Mouse (Mus musculus): ENCODE measurements around the gene Smim13.
"Not testable (repeated sequence)": the region's sequence is repeated elsewhere in the genome, so short reads cannot be mapped to it uniquely, and the experiment has no call there.

Smim13 gene

DNA sequence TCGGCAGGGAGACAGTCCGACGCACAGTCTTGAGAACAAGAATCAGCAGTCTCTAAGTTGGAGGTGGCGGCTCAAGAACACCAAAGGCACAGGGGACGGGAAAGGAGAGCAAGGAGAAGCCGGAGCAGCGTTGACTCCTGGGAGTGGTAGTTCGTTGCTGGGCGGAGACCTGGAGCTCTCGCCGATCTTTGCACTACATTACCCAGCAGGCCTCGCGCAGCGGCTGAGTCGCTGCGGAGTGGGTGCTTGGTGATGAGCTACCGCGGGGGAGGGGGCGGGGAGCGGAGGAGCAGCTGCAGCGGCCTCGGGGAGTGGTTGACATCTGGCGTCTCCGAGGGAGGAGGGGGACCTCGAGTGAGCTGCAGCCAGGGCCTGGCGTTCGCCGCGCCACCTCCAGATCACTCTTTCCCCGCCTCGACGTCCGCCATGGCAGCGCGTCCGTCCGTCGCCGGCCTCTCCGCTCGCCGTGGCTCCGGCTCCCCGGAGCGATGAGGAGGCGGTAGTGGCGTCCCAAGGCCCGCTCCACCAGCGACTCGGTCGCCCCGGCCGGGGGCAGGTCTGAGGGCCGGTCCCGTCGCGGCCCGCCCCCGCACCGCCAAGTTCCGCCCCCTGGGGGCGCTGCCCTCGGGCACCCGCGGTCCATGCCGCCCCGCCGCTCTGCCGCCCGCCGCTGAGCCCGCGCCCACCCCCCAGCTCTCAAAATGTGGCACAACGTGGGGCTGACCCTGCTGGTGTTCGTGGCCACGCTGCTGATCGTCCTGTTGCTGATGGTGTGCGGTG is at the start of gene Smim13:
Smim13 (plus strand) TSS at position 307 of the 780 bp plus-strand sequence.
- DNase-seq (ENCODE audit: low read depth, low spot score), result peak; percentile 98

DNA sequence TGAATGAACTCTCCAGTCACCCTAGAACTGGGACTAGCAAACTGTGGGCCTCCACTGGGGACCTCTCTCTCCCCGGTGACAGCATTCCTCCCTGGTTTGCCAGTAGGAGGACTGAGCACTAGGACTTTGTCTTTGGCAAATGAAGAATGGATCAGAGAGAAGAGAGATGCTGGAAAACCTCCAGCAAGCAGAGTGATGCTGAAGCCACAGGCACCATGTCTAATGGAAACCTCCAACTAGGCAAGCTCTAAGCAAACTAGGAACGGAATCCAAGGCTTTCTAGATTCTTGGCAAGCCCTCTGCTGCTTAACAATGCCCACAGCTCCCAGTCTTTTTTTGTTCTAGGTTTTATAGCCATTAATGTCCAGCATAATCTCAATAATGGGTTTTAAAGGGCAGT is 48.8 kb upstream of the Smim13 start:
- no peak for DNase-seq (ENCODE audit: low read depth, low spot score)

DNA sequence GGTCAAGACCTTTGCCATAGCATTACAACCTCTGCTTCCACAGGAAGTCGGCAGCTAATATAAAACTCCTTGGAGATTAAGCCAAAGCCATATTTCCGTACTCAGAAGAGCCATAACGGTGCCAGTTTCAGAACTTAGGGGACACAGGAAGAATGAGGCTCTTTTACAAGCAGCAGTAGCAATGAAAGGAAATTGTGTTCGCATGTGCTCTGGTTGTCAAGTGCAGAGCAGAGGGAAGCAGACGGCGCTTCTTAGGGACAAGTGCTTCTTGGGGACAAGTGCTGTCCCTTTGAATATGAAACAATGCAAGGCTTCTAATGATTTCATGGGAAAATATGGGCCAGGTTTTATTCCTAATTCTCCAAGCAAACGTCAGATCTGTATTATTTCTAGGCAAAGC is 46.4 kb upstream of the Smim13 start:
- no peak for DNase-seq (ENCODE audit: low read depth, low spot score)

DNA sequence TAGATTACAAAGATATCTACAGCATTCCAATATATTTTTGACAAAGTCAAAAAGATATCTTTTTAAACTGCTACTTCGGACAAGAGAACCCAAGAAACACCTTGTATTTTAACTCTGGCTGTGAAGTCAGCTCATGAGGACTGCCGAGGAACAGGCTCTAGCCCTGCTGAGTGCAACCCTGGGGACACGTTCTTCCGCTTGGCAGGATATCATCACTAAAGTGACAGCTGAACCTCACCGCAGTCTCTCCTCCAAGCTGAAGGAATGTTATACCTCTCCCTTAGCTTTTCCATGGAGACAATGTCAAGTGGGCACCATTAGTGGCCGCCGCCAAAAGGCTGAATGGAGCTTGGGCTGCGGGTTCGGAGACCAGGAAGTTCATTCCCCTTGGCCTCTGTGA is 46.0 kb upstream of the Smim13 start:
- DNase-seq (ENCODE audit: low read depth, low spot score), result no peak

DNA sequence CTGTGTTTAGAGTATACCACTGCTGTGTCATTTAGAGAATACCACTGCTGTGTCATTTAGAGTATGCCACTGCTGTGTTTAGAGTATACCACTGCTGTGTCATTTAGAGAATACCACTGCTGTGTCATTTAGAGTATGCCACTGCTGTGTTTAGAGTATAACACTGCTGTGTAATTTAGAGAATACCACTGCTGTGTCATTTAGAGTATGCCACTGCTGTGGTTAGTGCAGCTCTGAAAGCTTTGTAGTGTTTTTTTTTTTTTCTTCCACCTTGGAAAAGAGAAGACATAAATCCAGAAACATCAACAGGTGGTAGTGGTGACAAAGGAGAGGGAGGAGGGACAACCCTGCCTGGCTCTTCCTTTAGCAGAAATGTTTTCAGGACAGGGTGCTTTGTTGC is 44.1 kb upstream of the Smim13 start:
- DNase-seq (ENCODE audit: low read depth, low spot score), result not testable (repeated sequence)

DNA sequence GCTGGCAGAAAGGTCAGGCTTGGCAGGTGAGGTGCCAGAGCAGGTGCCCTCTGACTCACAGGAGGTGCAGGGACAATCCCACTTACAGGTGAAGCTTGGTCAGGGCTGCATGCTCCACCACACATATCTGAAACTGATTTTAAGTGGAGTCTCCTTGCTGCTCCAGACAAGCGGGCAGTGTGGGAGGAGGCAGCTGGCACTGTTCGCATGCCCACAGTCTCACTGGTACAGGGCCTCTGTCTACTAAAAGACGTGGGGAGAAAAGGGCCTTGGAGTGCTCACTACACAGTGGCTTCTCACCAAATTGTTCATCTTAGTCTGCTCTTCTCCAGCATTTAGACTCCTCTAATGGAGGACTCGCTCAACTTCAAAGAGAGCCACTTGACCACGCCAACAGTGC is 43.4 kb upstream of the Smim13 start:
- DNase-seq (ENCODE audit: low read depth, low spot score), result peak; percentile 42

DNA sequence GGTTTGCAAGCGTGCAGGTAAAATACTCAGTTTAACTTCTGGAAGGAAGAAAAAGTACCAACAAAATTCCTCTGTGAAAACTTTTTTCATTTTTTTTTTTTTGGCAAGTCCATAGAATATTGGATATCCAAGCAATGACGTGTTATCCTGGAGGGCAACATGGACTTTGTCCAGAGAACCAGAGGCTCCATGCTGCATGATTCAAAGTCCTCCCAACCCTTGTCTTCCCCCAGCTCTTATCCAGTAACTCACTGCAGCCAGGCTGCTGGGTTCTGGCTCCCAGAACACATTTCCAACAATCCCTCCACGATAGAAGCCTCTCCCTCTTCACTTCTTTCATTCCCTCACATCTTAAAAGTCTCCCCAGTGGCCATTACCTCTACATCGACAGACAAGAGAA is 38.4 kb upstream of the Smim13 start:
- no peak for DNase-seq (ENCODE audit: low read depth, low spot score)

DNA sequence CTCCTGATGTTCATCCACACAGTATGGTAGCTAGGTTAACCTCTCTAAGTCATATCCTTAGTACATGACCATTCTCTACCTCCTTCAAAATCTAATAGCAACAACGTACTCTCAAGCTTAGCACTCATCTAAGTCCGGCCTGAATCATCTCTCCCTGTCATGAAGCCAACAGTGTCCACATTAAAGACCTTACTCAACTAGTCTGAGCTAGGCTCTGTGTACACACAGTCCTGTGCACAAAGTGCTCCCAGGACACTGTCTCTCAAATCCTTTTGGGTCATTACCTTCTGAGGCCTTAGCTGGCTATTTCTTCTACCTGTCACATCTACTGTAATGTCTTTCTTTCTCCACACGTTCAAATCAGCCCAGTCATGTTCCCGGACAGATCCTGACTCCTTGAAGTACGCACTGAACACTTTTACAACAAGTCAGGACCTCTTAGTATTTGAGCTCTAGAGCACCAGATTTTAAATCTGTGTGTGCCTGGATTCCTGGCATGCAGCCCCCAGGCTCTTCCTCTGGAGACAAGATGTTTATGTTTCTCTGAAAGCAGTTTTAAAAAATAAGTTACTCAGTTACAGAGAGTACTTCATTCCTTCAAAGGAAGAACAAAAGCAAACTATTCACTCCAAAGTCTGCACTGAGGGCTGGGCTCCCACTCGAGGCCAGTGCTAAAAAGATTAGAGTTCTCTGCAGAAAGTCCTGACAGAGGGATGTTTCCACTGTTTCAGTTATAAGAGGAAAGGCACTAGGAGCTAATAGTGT is 36.9 kb upstream of the Smim13 start:
- no peak for DNase-seq (ENCODE audit: low read depth, low spot score)

DNA sequence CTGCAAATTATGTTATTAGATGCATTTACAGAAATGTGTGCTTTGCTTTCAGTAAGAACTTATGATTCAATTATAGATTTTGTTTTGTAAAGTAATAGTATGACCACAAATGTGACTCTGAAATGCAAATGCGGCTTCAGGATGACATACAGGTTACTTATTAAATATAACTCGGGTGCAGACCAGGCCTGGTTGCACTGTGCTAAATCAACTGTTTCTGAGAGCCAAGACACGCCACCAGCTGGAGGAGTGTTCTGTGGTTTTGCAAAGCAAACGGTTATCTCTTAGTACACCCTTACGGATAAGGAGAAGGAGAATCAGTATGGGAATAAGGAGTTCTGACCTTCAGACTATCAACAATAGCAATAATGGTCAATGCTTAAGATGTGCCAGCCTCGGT is 34.0 kb upstream of the Smim13 start:
- no peak for DNase-seq (ENCODE audit: low read depth, low spot score)

DNA sequence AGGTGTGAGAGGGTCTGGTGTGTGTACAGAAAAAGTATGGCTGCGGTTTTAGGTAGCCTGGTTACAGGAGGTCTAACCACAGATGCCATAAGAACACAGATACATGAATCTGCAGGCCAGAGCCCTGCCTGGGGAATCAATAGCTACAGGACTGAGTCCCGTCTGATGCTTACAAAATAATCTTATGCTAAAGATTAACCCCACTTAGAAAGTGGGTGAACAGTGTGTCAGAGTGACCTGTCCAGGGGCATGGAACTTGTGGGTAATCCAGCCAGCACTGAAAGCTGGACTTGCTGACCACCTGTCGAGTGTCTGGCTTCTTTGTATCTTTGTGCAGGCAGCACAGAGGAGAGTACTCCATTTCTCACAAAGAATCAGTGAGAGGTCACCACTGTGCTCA is 33.4 kb upstream of the Smim13 start:
- DNase-seq (ENCODE audit: low read depth, low spot score), result no peak

DNA sequence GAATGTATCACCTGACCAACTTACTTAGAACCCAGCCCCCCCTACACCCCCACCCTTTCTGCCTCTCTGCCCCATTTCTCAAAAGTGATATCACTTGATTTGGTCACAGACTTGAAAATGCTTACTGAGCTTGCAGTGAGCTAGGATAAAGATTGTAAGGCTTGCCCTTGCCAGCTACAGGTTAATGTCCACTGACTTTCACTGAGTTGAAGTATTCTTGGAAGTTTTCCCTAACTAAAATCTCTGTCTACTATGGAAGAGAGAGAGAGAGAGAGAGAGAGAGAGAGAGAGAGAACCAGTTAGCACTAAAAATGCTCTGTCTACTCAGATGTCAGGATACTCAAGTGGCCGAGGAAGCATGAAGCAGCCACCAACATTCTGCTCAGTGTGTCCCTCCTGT is 30.6 kb upstream of the Smim13 start:
- no peak for DNase-seq (ENCODE audit: low read depth, low spot score)

DNA sequence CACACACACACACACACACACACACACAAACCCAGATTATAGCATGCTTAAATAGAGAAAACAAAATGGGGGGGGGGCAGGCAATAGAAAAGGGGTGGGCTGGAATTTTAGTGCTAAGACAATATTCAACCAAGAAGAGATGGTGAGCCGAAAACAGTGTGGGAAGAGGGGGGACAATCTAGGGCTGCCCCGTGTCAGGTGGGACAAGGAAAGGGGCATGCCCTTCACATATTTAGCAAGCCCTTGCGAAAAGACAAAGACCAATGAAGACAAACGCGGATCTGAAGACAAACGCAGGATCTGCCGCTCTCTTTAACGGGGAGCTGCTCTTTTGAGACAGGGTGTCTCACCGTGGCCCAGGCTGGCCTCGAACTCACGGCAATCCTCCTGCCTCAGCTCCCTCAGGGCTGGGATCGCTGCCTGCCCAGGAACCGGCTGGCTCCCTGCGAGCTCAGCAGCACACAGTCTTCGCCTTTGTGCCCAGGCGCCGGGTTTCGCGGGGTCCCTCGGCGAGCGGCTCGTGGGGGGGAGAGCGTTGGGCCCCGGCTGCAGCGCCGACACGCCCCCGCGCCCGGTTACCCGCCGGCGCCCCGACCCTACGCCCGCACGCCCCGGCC is 29.8 kb upstream of the Smim13 start:
- no peak for DNase-seq (ENCODE audit: low read depth, low spot score)

DNA sequence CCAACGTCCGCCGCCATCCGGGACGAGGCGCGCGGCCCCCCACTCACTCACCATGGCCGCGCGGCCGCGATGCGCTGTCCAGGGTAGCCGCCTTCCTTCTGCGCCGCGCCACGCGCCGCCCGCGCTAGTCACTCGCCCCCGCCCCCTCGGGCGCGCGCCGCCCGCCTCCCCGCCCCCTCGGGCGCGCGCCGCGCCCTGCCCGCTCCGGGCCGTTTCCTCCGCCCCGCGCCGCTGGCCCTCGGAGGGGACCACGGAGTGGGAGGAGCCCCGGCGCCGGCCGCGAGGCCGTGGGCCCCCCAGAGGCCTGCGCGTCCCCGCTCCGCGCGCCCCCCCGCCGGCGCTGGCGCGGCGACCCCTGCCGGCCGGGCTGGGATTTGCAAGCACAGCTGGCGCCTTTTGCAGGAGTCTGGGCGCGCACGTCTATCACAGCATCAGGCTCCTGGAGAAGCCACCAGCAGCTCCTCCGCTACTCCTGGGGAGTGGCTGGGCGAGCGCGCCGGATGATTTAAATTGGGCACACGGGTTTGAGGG is 29.3 kb upstream of the Smim13 start, which contains the start of gene Elovl2:
Elovl2 (minus strand) TSS at position 102 of the 531 bp plus-strand sequence.
- DNase-seq (ENCODE audit: low read depth, low spot score), result no peak

DNA sequence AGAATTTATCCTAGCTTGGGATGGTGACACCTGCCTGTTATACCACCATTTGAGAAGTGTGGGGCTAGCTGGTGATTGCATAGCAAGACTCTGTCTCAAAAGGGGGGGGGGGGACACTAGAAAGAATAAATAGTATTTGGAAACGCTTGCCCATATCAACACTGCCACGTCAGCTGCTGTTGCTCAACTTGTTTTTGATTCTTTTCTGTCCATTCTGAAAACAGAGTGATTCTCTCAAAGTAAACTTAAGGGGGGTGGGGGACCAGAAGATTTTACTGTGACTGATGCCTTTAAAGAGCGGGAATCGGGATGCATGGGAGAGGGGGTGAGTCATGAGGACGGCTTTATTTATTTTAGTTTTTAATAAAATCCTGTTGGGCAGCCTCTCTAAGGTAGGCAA is 23.1 kb upstream of the Smim13 start:
- no peak for DNase-seq (ENCODE audit: low read depth, low spot score)

DNA sequence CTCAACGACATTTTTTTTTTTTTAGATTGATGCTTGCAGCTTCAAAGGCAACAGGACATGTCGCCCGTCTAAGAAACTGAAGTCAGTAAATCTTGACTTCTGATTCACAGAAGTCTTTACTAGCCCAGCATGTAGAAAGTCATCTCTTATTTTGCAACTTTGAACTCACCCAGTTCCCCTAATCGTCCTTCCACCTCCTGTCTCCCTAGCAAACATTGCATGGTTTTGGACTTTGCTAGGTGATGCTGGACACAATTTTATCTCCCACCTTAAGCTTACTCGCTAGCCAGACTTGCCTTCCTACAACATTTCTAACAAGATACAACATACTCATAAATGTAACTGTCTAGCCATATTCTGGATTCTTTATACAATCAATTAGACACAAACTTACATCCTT is 21.6 kb upstream of the Smim13 start:
- no peak for DNase-seq (ENCODE audit: low read depth, low spot score)

DNA sequence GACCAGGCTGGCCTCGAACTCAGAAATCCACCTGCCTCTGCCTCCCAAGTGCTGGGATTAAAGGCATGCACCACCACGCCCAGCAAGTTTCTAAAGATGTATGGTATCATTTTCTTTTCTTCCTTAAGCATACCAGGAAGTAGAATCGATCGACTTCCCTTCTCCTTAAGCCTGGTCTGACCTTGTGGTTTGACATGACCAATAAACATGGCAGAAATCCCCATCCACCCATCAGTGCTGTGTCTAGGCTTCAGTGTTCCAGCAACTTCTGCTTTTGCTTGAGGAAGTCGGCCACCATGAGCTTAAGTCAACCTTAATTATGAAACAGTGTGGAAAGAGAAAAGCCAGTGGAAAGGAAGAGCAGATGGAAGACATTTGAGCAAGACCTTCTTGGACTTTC is 19.4 kb upstream of the Smim13 start:
- DNase-seq (ENCODE audit: low read depth, low spot score), result no peak

DNA sequence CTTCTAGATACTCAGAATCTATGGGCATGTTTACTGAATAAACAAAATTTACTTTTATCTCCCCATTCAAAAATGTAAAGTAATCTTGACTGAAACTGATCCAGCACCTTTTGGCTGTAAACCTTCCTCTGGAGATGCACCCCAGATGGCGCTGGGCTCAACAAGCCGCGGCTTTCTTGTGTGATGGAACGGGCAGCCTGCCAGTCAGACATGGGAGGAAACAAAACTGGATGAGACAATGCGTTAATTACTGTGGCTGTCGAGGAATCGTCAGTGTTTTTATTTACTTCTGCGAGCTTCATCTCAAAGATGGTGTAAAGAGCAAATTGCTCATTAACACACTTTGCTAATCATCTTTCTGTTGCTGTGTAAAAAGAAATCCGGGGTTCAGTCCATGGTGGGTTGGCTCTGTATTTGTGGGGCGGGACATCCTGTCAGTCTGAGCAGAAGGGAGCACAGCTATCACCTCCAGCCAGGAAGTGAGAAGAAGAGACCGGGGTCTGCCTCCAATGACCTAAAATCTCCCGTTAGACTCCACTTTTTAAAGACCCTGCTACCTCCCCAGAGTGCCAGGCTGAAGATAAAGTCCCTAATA is 18.2 kb upstream of the Smim13 start:
- DNase-seq (ENCODE audit: low read depth, low spot score), result no peak

DNA sequence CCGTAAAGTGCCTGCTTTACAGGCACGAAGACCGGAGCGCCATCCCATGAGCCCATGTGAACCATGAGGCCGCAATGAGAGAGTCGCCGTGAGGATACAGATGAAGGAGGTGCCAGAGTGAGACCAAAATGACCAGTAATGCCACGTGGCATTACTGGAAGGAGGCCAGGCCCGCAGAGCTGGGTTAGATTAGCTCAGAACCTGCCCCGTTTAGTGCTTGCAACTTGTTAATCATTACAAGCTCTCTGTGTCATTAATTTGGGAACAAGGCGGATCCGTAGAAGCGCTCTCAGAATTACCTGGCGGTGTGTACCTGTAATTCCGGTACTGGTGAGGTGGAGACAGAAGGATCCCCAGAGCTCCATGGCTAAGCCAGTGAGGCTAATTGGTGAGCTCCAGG is 17.4 kb upstream of the Smim13 start:
- DNase-seq (ENCODE audit: low read depth, low spot score), result no peak

DNA sequence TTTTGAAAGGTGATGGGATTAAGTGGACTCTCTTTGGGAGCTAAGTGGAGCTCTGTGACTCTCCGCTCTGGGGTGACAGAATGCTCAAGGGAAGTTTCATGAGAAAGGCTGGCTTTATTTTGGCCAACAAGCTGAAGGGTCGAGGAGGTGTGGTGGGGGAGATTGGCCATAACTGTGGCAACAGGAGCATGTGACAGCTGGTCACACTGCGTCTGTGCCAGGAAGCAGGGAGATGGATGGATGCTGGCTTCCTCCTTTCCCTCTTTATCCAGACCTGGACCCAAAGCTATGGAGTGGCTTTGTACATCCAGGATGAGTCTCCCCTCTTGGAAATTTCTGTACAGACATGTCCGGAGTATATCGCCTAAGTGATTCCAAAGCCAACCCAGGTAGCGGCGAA is 16.4 kb upstream of the Smim13 start:
- DNase-seq (ENCODE audit: low read depth, low spot score), result no peak

DNA sequence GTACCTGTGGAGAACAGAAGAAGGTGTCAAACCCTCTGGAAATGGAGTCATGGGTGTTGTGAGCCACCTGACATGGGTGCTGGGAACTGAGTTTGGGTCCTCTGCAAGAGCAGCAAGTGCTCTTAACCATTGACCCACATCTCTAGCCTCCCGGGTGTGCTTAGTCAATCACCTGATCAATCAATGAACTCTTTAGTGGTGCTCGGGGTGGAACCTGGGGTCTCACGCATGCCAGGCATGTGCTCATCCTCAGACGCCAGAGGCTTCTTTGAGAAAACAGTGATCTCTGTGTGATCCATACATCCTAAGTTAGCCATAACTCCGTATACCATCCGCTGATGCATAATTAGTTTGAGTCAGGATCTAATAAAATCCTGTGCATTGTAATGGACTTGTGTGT is 14.5 kb upstream of the Smim13 start:
- DNase-seq (ENCODE audit: low read depth, low spot score), result no peak

DNA sequence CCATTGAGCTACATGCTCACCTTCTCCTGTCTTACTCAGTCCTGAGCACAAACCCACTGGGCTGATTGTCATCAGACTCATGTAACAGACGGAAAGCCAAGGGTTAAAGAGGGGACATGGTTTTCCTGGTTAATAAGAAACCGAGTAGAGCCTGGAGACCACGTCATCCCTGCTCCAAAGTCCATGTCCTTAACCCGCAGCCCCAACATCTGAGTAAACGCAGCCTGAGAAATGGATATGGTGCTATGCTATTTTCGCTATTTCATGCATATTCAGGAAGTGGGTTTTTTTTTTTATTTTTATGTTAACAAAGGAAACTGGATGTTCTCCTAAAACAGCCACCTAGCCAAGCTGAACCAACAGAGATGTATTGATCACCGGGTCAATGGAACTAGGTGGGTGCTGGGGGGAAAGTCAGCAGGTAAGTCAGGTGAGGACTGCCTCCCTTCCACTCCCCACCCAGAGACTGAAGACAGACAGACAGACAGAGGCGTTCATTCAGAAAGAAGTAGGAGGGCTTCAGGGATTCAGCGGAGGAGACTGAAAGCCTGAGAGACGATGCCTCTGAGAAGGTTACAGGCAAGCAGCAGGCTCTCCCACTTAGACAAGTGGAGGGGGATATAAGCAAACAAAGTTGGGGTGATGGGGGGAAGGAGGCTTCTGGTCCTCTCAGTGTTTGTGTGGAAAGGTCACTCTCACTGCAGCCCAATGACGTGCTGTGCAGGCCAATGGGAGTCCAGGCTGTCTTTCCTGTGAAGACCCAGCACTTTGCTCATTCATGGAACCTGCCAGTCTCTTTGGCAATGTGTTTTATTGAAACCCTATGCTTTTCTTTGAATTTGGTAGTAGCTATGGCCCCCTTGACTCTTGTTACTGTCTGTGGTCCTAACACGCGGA is 13.6 kb upstream of the Smim13 start:
- DNase-seq (ENCODE audit: low read depth, low spot score), result no peak

Data from telencephalon, adult 2 months (tissue).